Mouse (Mus musculus) liver, embryonic 14 days (tissue): Measurements from ENCODE around the gene Otulinl. TPM values are rescaled to one million over a fixed set of nuclear protein-coding genes. Genes with fewer than 3 reads are reported as not detected.

Source experiments
- polyA plus RNA-seq: library from polyadenylated mRNA; depleted of rRNA; stranded (reverse); fragments of >200 nt; gene quantifications from 2 replicates; pipeline ENCODE4 v1.2.3, GENCODE M21; 2012; rRNA removed

Gene Otulinl
- polyA plus RNA-seq: 4.0 and 6.3 TPM in 2 replicates

GRCm38 (mm10) chr15:27681419-27682187 lies at the start of gene Otulinl:
Gene Otulinl (minus strand): TSS chr15:27681579.

DNA sequence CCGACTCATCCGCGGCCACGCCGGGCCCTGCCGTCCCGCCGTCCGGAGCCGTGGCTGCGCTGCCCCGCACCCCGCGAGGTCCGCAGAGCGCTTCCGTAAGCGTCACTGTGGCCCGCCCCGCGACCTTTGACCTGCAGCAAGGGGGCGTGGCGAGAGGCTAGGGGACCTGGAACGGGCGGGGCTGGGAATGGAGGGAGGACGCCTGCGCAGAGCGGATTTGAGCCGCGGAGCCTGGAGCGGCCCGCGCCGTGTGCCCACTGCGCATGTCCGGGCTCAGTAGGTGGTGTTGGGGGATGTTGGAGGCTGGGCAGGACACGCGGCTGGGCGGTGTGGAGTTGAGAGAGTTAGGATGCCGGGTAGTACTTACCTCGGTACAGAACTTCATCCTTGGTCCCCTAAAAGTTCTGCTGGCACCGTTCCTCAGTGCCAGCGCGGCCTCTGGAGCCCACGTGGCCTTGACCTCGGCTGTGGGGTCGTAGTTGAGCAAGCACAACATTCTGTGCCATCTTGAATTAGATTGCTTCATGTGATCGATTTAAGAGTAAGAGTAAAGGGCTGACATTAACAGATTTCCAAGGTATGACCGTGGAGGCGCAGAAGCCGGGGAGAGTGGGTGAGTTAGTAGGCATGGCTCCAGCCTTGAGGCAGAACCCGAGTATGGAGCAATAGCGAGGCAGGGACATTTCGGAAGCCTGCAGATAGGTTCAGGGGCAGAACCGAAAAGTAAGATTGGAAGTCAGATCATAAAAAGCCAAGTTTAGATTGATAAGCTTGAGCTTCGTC lies 50.6 kb downstream of the Otulinl start, which contains the start of gene Otulin:
Otulin (minus strand) TSS at position 93 of the 783 bp plus-strand sequence.

Other genes with a start within 250 kb of the Otulinl start
- 20.6 and 25.3 TPM in 2 replicates for gene Ank, start 214.9 kb downstream of the Otulinl start, polyA plus RNA-seq
- 14.1 and 16.1 TPM in 2 replicates for gene Otulin, start 50.9 kb downstream of the Otulinl start, polyA plus RNA-seq